Mouse (Mus musculus) forebrain, embryonic 16.5 days (tissue): ENCODE data around the gene Ptgs2. TPM values are rescaled to one million over a fixed set of nuclear protein-coding genes. Genes with fewer than 3 reads are reported as not detected.

ENCODE experiments used
- ATAC-seq: fragments of 200-750 bp; cut with Nextera tagmentation; 2 replicates; pipeline ENCODE4 v1.8.0; 2017; ENCODE audit warnings: mild to moderate bottlenecking, moderate library complexity
- H3K27ac ChIP-seq: fragments of 300-500 bp; sonication (generic); 2 replicates; pipeline ENCODE4 v1.5.1; 2014; ENCODE audit warnings: low read length, control low read depth
- H3K27me3 ChIP-seq: fragments of 300-500 bp; sonication (generic); replicated peaks from 2 replicates; pipeline ENCODE4 v1.6.1; 2014; ENCODE audit warnings: low read length; ENCODE audit not compliant: control insufficient read depth, insufficient read depth
- H3K36me3 ChIP-seq: fragments of 300-500 bp; sonication (generic); 2 replicates; pipeline ENCODE4 v1.6.1; 2014; ENCODE audit not compliant: control insufficient read depth, insufficient read depth
- H3K4me1 ChIP-seq: fragments of 300-500 bp; sonication (generic); replicated peaks from 2 replicates; pipeline ENCODE4 v1.6.1; 2014; ENCODE audit warnings: low read length; ENCODE audit not compliant: control insufficient read depth, insufficient read depth
- H3K4me2 ChIP-seq: fragments of 300-500 bp; sonication (generic); 2 replicates; pipeline ENCODE4 v1.6.1; 2014; ENCODE audit warnings: mild to moderate bottlenecking, low read length, control low read depth
- H3K4me3 ChIP-seq: fragments of 300-500 bp; sonication (generic); replicated peaks from 2 replicates; pipeline ENCODE4 v1.5.1; 2014; ENCODE audit warnings: mild to moderate bottlenecking, low read length, control low read depth
- H3K9ac ChIP-seq: fragments of 300-500 bp; sonication (generic); replicated peaks from 2 replicates; pipeline ENCODE4 v1.6.1; 2014; ENCODE audit warnings: low read depth, low read length, control low read depth
- H3K9me3 ChIP-seq: fragments of 300-500 bp; sonication (generic); 2 replicates; pipeline ENCODE4 v1.6.1; 2016; ENCODE audit warnings: low read length; ENCODE audit not compliant: control insufficient read depth
- WGBS: fragments of 180-500 bp; shearing (Covaris S2); extraction: QIAGEN DNeasy Blood & Tissue Kit; methylation state at CpG from one replicate; pipeline ENCODE4 v1.1.7; 2014; 5-methylcytosine and 5-hydroxymethylcytosine counted together
- polyA plus RNA-seq: library from polyadenylated mRNA; unstranded; fragments of >200 nt; fragmentation: Nextera tagmentation; extraction: Ambion mirVana; gene quantifications from 2 replicates; pipeline ENCODE4 v1.2.1, GENCODE M21; 2015

Ptgs2 gene
- polyA plus RNA-seq, 1 experiment from 2014 or later = not detected

DNA sequence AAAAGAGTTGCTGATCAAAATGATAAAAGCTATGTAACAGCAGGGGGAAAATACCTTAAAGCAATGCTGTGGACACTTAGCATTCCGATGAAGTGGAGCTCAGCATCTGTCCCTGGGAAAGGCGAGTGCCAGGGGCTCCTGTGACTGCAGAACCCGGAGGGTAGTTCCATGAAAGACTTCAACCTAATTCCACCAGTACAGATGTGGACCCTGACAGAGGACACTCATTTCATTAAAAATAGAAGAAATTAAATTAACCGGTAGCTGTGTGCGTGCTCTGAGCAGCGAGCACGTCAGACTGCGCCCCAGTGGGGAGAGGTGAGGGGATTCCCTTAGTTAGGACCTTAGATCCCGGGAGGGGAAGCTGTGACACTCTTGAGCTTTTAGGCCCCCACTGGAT lies 457 bp upstream of the Ptgs2 start:
- no peaks in the 10 kb centered on the region for H3K9me3 ChIP-seq
- no peaks in the 10 kb centered on the region for H3K27me3 ChIP-seq
- peak; percentile 48; the same call in 1 of the 2 replicates for ATAC-seq
- H3K4me3 ChIP-seq = peak overlapping the region; percentile 50
- H3K4me1 ChIP-seq = peaks cover 10% of the 10 kb centered on the region
- H3K4me2 ChIP-seq = peak overlapping the region; percentile 96
- WGBS = 2% methylated on average over 9 of the region's 9 CpGs
- H3K36me3 ChIP-seq = no peaks in the 10 kb centered on the region
- no peak overlapping the region for H3K27ac ChIP-seq
- peak overlapping the region; percentile 54 for H3K9ac ChIP-seq

DNA sequence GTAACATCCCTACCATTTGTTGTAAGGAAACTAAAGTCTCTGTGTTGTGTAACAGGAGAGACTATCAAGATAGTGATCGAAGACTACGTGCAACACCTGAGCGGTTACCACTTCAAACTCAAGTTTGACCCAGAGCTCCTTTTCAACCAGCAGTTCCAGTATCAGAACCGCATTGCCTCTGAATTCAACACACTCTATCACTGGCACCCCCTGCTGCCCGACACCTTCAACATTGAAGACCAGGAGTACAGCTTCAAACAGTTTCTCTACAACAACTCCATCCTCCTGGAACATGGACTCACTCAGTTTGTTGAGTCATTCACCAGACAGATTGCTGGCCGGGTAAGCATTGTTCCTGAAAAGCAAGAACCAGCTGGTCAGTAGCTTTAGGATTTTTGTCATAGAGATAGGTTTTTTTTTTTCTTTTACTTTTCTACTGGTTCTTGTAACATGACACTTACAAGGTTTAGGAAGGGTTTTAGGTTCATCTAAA lies 4.4 kb downstream of the Ptgs2 start:
- Histone ChIP-seq H3K9me3 (no peaks in the 10 kb centered on the region), H3K4me3 (no peak overlapping the region), H3K36me3 (no peaks in the 10 kb centered on the region), H3K4me2 (no peak overlapping the region), H3K9ac (no peak overlapping the region), H3K4me1 (peaks cover 10% of the 10 kb centered on the region), H3K27ac (no peak overlapping the region), H3K27me3 (no peaks in the 10 kb centered on the region)
- no peak for ATAC-seq
- WGBS = 91% methylated on average over 6 of the region's 6 CpGs

DNA sequence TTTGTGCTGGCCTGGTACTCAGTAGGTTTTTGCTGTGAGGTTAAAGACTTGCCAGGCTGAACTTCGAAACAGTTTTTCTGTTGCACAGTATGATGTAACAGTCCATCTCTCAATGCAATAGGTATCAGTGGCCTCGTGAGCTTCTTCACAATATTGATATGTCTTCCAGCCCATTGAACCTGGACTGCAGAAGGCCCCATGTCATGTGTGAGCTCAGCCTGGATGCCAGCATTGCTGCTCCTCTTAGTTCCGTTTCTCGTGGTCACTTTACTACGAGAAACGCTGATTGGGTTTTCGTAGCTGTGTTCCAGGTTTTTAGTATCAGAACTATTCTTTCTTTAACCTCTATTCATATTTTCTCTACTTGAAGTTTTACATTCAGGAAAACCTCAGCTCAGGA lies 6.9 kb downstream of the Ptgs2 start:
- no peak overlapping the region for H3K4me3 ChIP-seq
- no peak for ATAC-seq
- no peak overlapping the region for H3K27ac ChIP-seq
- H3K36me3 ChIP-seq = no peaks in the 10 kb centered on the region
- H3K4me1 ChIP-seq = no peaks in the 10 kb centered on the region
- no peaks in the 10 kb centered on the region for H3K9me3 ChIP-seq
- no peaks in the 10 kb centered on the region for H3K27me3 ChIP-seq
- 90% methylated on average over 7 of the region's 7 CpGs for WGBS
- no peak overlapping the region for H3K4me2 ChIP-seq
- H3K9ac ChIP-seq = no peak overlapping the region

DNA sequence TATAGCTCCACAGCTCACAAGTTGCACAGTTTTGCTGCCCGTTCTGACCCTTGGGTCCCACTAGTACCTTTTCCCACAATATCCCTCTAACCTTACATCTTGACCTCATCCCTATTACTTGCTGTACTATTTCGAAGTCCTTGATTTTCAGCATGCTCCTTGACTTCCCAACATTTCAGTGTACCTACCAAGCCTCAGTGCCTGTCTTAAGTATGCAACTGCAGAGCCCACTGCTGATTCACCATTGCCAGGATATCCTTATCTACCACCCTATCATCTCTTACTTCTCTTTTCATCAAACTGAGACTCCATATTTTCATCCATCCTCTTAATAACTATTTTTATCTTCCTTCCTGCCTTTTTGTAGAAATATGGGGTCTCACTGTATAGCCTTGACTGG lies 9.8 kb downstream of the Ptgs2 start:
- H3K4me2 ChIP-seq = no peak overlapping the region
- WGBS = 82% methylated on average over 2 of the region's 2 CpGs
- no peak for ATAC-seq
- H3K4me3 ChIP-seq = no peak overlapping the region
- no peaks in the 10 kb centered on the region for H3K4me1 ChIP-seq
- no peak overlapping the region for H3K27ac ChIP-seq
- H3K27me3 ChIP-seq = no peaks in the 10 kb centered on the region
- no peaks in the 10 kb centered on the region for H3K36me3 ChIP-seq
- H3K9me3 ChIP-seq = no peaks in the 10 kb centered on the region
- no peak overlapping the region for H3K9ac ChIP-seq

DNA sequence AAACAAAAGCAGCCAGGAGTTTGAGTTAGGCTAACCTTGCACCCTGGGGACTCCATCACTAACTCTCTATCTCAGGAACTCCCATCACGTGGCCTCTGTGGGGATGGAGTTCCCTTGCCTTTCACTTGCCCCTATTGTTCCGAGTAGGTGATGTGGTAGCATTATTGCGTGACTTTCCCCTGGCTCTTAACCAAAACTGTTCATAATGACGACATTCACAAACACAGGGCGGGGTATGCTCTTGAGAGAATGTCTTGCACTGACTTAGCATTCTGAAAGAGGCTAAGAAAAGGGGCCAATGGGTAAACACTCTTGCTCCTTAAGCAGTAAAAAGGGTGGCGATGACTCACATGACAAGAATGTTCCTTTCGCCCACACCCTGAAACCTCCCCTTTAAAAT lies 15.5 kb downstream of the Ptgs2 start:
- 25% methylated on average over 7 of the region's 7 CpGs for WGBS
- Histone ChIP-seq H3K27ac (no peak overlapping the region), H3K4me2 (no peak overlapping the region), H3K4me3 (no peak overlapping the region), H3K36me3 (no peaks in the 10 kb centered on the region), H3K27me3 (no peaks in the 10 kb centered on the region), H3K4me1 (no peaks in the 10 kb centered on the region), H3K9me3 (no peaks in the 10 kb centered on the region), H3K9ac (no peak overlapping the region)
- peak; percentile 57 for ATAC-seq

DNA sequence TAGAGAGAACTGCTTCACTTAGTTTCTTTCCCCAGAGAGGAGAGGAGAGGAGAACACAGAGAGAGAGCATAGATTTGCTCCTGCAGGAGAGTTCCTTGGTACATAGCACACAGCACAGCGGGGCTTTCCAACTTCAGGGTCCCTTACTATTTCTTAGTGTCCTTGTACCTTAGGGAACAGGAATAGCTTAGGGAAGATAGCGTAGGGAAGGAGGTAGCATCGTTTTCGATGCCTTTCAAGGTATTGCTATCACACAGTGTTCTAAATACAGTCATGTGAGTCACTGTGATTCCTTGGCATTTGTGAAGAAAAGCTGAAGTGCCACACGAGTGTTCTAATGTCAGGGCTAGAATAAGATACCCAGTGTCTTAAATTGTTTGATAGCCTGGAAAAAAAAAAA lies 18.5 kb downstream of the Ptgs2 start:
- H3K36me3 ChIP-seq = no peaks in the 10 kb centered on the region
- H3K27me3 ChIP-seq = no peaks in the 10 kb centered on the region
- no peak overlapping the region for H3K9ac ChIP-seq
- ATAC-seq = no peak
- H3K4me3 ChIP-seq = no peak overlapping the region
- no peak overlapping the region for H3K27ac ChIP-seq
- no peaks in the 10 kb centered on the region for H3K4me1 ChIP-seq
- 90% methylated on average over 5 of the region's 5 CpGs for WGBS
- H3K9me3 ChIP-seq = no peaks in the 10 kb centered on the region
- H3K4me2 ChIP-seq = no peak overlapping the region

DNA sequence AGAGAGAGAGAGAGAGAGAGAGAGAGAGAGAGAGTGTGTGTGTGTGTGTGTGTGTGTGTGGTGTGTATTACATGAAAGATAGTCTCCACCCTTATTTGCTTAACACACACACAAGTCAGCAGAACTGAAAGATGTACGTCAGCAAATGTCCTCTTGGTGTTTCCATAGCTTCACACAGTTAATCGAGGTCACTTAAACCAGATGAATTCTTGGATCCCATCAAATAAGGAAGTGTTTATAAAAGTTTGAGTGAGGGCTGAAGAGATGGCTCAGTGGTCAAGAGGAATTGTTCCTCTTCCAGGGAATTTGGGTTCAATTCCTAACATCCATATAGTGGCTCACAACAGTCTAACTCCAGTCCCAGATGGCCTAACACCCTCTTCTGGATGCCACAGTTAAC lies 25.7 kb downstream of the Ptgs2 start:
- ATAC-seq = no peak
- Histone ChIP-seq H3K4me3 (no peak overlapping the region), H3K27ac (no peak overlapping the region), H3K36me3 (no peaks in the 10 kb centered on the region), H3K9me3 (no peaks in the 10 kb centered on the region), H3K4me2 (no peak overlapping the region), H3K9ac (no peak overlapping the region), H3K4me1 (no peaks in the 10 kb centered on the region), H3K27me3 (no peaks in the 10 kb centered on the region)
- 92% methylated on average over 2 of the region's 2 CpGs for WGBS

DNA sequence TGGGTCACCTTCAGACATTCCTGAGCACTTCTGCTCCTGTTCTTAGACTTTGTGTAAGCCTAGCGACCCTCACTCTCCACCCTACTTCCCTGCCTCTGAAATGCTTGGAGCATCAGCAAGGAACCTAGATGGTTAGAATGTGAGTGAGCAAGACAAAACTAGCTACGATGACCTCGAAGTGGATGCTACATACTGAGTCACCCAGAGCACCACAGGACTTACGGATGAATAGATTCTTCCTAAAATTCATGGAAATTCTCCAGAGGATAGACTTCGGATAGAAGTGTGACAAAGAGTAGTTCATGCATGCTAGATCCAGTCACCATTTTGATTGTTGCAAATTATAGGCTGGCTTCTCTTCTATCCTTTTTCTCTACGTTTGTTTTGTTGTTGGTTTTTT lies 30.2 kb downstream of the Ptgs2 start:
- 78% methylated on average over 6 of the region's 6 CpGs for WGBS
- Histone ChIP-seq H3K4me3 (no peak overlapping the region), H3K9ac (no peak overlapping the region), H3K27ac (no peak overlapping the region), H3K27me3 (no peaks in the 10 kb centered on the region), H3K9me3 (no peaks in the 10 kb centered on the region), H3K4me2 (no peak overlapping the region), H3K4me1 (no peaks in the 10 kb centered on the region), H3K36me3 (no peaks in the 10 kb centered on the region)
- ATAC-seq = no peak

DNA sequence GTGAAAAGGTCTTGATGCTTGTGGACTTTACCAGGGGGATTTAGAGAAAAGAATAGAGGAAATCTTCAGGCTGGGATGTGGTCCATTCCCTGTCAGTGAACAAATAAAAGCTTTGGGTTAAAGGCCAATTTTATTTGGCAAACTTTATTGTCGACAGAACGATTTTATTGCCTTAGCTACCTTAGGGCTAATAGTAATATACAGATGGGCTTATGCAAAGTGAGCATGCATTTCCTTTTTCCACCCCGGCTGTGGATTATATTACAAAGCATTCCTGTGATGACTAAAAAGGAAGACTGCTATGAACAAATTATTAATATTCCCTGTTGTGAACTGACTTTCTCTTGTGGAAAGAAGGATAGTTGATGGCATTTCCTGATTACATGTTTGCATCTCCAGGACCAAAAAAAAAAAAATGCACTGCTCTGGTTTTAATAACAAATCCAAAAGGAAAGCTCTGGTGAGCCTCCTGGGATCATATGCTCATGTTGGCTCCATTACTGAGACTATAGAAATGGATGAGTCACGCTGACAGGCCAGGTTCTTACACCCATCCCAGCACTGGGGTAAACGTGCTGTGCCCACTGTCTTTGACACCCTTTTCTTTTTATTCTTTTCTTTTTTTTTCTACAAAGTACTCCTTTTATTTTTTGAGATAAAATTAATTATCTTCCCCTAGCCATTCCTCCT lies 30.9 kb downstream of the Ptgs2 start:
- Histone ChIP-seq H3K27me3 (no peaks in the 10 kb centered on the region), H3K27ac (no peak overlapping the region), H3K9me3 (no peaks in the 10 kb centered on the region), H3K9ac (no peak overlapping the region), H3K4me3 (no peak overlapping the region), H3K36me3 (no peaks in the 10 kb centered on the region), H3K4me2 (no peak overlapping the region), H3K4me1 (no peaks in the 10 kb centered on the region)
- WGBS = 75% methylated on average over 5 of the region's 5 CpGs
- no peak for ATAC-seq

DNA sequence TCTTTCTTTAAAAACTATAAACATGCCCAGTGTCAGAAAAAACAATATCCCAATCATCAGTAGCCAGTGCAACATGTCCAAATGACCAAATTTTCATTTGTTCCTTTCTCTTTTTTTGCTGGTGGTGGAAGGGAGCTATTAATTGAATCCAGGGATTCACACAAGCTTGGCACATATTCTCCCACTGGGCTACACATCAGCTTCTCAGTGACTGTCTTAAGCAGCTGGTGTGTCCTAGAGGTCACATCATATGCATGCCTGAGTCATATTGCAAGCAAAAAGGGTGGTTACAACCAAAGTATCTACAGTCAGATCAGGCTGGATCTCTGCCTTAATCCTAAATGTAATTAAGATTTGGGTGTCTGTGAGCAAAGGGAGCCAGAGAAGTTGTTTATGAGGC lies 35.5 kb downstream of the Ptgs2 start:
- H3K27ac ChIP-seq = no peak overlapping the region
- H3K4me1 ChIP-seq = no peaks in the 10 kb centered on the region
- H3K4me3 ChIP-seq = no peak overlapping the region
- no peak overlapping the region for H3K4me2 ChIP-seq
- no peaks in the 10 kb centered on the region for H3K27me3 ChIP-seq
- H3K9ac ChIP-seq = no peak overlapping the region
- H3K9me3 ChIP-seq = no peaks in the 10 kb centered on the region
- no peaks in the 10 kb centered on the region for H3K36me3 ChIP-seq
- ATAC-seq = no peak
